Mouse (Mus musculus) gastrocnemius, postnatal 14 days (tissue): Measurements from ENCODE around the gene Gli1. TPM values are rescaled to one million over a fixed set of nuclear protein-coding genes. Genes with fewer than 3 reads are reported as not detected.

Source experiments
- DNase-seq: peaks from one replicate; pipeline ENCODE4 v3.0.0; 2021; ENCODE audit warnings: mixed read lengths
- intact Hi-C: fragments of 180-260 bp; cut with DNase I; formaldehyde crosslinking; loops from one replicate; pipeline ENCODE4 v1.15.1; 2025; ENCODE audit warnings: low total_unique reads
- total RNA-seq, 2 experiments: library from RNA; stranded (reverse); gene quantifications; 2 replicates each; pipeline ENCODE4 v1.2.3; 2021

The Gli1 gene
- total RNA-seq, 2 experiments from 2014 or later, result 2.3 to 2.7 TPM

GRCm38 (mm10) chr10:127350594-127351284, 9.0 kb upstream of the Gli1 start:
- intact Hi-C loops, result loop anchor here (10.0 kb wide), 1 partner anchor 114 kb away; no protein-coding TSS in a partner anchor
- DNase-seq, result peak; percentile 63

- intact Hi-C loops, result loop anchor here (10.0 kb wide), 1 partner anchor 115 kb away; no protein-coding TSS in a partner anchor
- no peak for DNase-seq
Observed at GRCm38 (mm10) chr10:127349810-127350209, 8.0 kb upstream of the Gli1 start.

- DNase-seq, result no peak
- intact Hi-C loops, result no loop called here
Observed at GRCm38 (mm10) chr10:127348957-127349356, 7.2 kb upstream of the Gli1 start.

- no peak for DNase-seq
- intact Hi-C loops, result no loop called here
Observed at GRCm38 (mm10) chr10:127346173-127346572, 4.4 kb upstream of the Gli1 start.

GRCm38 (mm10) chr10:127343029-127343428, 1.3 kb upstream of the Gli1 start:
- no peak for DNase-seq
- intact Hi-C loops, result no loop called here

GRCm38 (mm10) chr10:127341360-127341690, 449 bp downstream of the Gli1 start:
- no peak for DNase-seq
- intact Hi-C loops, result no loop called here

- no peak for DNase-seq
- intact Hi-C loops, result no loop called here
Observed at GRCm38 (mm10) chr10:127340577-127341359, 1.0 kb downstream of the Gli1 start.

- intact Hi-C loops, result no loop called here
Observed at GRCm38 (mm10) chr10:127339683-127340576, 1.8 kb downstream of the Gli1 start.

GRCm38 (mm10) chr10:127338930-127339682, 2.7 kb downstream of the Gli1 start:
- intact Hi-C loops, result no loop called here
- peak; percentile 84 for DNase-seq

More at GRCm38 (mm10) chr10:127339683-127340576, 1.8 kb downstream of the Gli1 start:
- DNase-seq, result peak; percentile 78

GRCm38 (mm10) chr10:127337536-127338099, 4.2 kb downstream of the Gli1 start:
- intact Hi-C loops, result no loop called here

GRCm38 (mm10) chr10:127336952-127337351, 4.8 kb downstream of the Gli1 start:
- intact Hi-C loops, result no loop called here
- no peak for DNase-seq

More at GRCm38 (mm10) chr10:127337536-127338099, 4.2 kb downstream of the Gli1 start:
- no peak for DNase-seq

GRCm38 (mm10) chr10:127335271-127335670, 6.5 kb downstream of the Gli1 start:
- no peak for DNase-seq
- intact Hi-C loops, result no loop called here

- intact Hi-C loops, result no loop called here
Observed at GRCm38 (mm10) chr10:127333152-127333551, 8.6 kb downstream of the Gli1 start.

GRCm38 (mm10) chr10:127332211-127332874, 9.4 kb downstream of the Gli1 start:
- intact Hi-C loops, result no loop called here
- DNase-seq, result no peak

More at GRCm38 (mm10) chr10:127333152-127333551, 8.6 kb downstream of the Gli1 start:
- no peak for DNase-seq

- DNase-seq, result no peak
- intact Hi-C loops, result no loop called here
Observed at GRCm38 (mm10) chr10:127330212-127330611, 11.6 kb downstream of the Gli1 start.

- intact Hi-C loops, result no loop called here
- no peak for DNase-seq
Observed at GRCm38 (mm10) chr10:127327461-127328145, 14.2 kb downstream of the Gli1 start.

- intact Hi-C loops, result no loop called here
- DNase-seq, result peak; percentile 49
Observed at GRCm38 (mm10) chr10:127326828-127327227, 14.9 kb downstream of the Gli1 start.
